Mouse (Mus musculus): ENCODE measurements around the gene Angptl3.

GRCm38 (mm10) chr4:99064524-99064923 lies 33.8 kb downstream of the Angptl3 start:
- TF ChIP-seq CTCF (conservative IDR thresholded peaks at IDR 0.05; ENCODE audit: low read length) (no peak), POU5F1 (IDR thresholded peaks at IDR 0.05; ENCODE audit: borderline replicate concordance, low read length) (no peak)
